Mouse (Mus musculus) testis, adult 2 months (tissue): Measurements from ENCODE around the gene Gp1bb.

Experiments
- CTCF ChIP-seq: fragments of 200-500 bp; IDR thresholded peaks from 2 replicates; pipeline ENCODE4 v1.5.1; 2012; ENCODE audit warnings: low read depth, mild to moderate bottlenecking, inconsistent platforms, low read length, moderate library complexity; ENCODE audit not compliant: control insufficient read depth, insufficient read depth, insufficient replicate concordance
- POLR2A ChIP-seq: fragments of 200-500 bp; IDR thresholded peaks from 2 replicates; pipeline ENCODE4 v1.6.1; 2012; ENCODE audit warnings: low read depth, mild to moderate bottlenecking, inconsistent platforms, low read length, moderate library complexity; ENCODE audit not compliant: control insufficient read depth

GRCm38 (mm10) chr16:18643406-18643998, 21.3 kb upstream of the Gp1bb start:
- no peak for TF ChIP-seq CTCF
- no peak for TF ChIP-seq POLR2A
